Mouse (Mus musculus): ENCODE results near the gene Cpxm2. TPM values are rescaled to one million over a fixed set of nuclear protein-coding genes. Genes with fewer than 3 reads are reported as not detected.

The Cpxm2 gene
- total RNA-seq (2023) = not detected

GRCm38 (mm10) chr7:132154368-132154961, at the start of gene Cpxm2:
Cpxm2 (minus strand) TSS chr7:132154739.

Other genes with a start within 250 kb of the Cpxm2 start
- gene Gpr26, start 188.3 kb downstream of the Cpxm2 start, total RNA-seq (2023) = not detected
- gene Chst15, start 162.5 kb upstream of the Cpxm2 start, total RNA-seq (2023) = 100 to 1,000 TPM; 102 to 103 TPM